Mouse (Mus musculus): ENCODE data around the gene Gm13090. TPM values are rescaled to one million over a fixed set of nuclear protein-coding genes. Genes with fewer than 3 reads are reported as not detected.

Gene Gm13090
- total RNA-seq, 4 experiments from 2014 or later, result not detected

DNA sequence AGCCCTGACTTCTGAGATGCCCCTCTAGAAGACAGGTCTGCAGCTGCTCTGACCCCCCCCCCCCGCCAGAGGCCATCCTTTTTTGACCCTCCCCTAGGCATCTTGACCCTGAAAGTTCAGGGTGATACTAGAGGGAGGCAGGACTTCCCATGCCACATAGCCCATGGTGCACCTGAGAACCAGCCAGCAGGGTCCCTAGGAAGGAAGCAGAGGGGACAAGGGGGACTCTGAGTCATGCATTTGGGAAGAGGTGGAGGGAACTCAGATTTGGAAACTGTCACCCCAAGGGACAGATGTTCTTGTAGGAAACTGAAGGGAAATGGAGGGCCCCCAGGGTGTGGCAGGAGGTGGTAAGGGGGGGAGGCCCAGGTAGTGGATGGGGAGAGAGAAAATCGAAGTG lies 49.2 kb downstream of the Gm13090 start:
- DNase-seq, result no peak

DNA sequence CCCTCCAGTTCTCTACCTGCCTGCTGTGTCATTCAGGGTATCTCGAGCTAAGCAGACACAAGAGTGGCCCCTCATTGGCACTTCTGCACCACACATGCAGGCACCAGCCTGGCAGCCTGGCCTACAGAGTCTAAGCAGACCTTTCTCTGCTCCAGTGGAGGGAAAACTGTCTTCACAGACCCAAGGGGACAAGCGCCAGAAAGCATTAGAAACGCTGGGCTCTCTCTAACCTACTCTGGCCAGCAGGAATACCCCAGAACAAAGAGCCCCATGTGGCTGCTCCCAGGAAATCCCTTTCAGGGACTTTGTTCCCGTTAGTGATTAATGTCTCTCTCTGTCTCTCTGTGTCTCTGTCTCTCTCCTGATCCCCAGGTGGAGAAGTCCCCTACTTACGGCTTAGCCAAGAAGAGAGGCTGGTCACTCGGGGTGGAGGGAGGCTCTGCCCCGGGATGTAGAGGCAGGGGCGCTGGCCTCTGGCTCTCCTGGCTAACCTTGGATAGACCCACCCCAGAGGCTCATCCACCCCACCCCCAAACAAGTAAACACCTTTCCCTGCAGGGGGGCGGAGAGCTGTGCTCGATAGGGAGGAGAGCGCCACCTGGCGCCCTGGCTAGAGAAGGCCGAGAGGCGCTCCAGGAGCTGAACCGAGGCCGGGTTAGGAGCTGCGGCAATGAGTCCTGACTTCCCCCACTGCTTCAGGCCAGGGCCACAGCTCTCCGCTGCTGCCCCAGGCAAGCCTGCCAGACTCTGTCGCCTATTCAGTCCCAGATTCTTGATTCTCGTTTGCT lies 49.9 kb downstream of the Gm13090 start:
- peak; percentile 41 for DNase-seq

DNA sequence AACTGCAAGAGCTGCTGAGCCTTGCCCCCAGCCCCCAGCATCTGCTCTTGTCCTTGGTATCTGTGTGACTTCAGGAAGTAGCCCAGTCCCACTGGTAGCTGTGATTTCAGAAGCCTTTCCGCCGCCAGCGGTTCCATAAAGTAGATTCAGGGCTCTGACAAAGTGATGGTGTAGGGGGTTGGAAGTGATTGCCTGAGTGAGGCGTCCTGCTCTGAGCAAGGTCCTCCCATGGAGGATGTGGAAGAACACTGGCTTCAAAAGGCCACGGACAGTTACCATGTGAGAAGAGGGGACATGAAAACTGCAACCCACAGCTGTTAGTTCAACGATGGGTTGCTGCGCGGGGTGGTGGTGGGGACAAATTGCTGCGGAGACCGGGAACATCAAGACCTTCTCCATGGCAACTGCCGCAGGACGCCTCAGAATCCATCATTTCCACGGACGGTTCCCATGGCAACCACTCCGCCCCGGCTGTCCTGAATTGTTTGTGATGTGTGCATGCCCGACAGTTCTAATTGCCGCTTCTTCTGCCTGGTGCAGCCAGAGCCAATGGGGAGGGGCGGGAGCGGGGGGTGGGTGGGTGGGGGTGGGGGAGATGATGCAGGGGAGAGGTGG lies 51.1 kb downstream of the Gm13090 start:
- no peak for DNase-seq

Other genes with a start within 250 kb of the Gm13090 start
- gene Errfi1, start 235.7 kb upstream of the Gm13090 start, total RNA-seq (2022), result 10 to 100 TPM; 17.9 to 44.0 (median 29.8) TPM
- 100 to 1,000 TPM; 239 to 338 (median 269) TPM for gene Park7, start 175.1 kb upstream of the Gm13090 start, total RNA-seq (2022)
- gene Tnfrsf9, start 175.0 kb upstream of the Gm13090 start, total RNA-seq (2022), result under 1 TPM in 3 of 4 experiments, not detected in 1; 0.27 to 0.43 (median 0.28) TPM
- gene Uts2, start 92.5 kb upstream of the Gm13090 start, total RNA-seq (2022), result not detected
- 10 to 100 TPM; 20.3 to 52.9 (median 30.9) TPM for gene Per3, start 44.9 kb upstream of the Gm13090 start, total RNA-seq (2022)
- gene Vamp3, start 31.6 kb upstream of the Gm13090 start, total RNA-seq (2022), result 10 to 100 TPM; 57.3 to 70.2 (median 63.4) TPM